Mouse (Mus musculus) heart, embryonic 11.5 days (tissue): Measurements from ENCODE around the gene Rasgef1a. TPM values are rescaled to one million over a fixed set of nuclear protein-coding genes. Genes with fewer than 3 reads are reported as not detected.

Source experiments
- ATAC-seq: fragments of 200-750 bp; cut with Nextera tagmentation; replicated peaks from 2 replicates; pipeline ENCODE4 v1.8.0; 2017; ENCODE audit warnings: moderate library complexity; ENCODE audit not compliant: insufficient number of reproducible peaks, low FRiP score, low TSS enrichment
- H3K27ac ChIP-seq: fragments of 300-500 bp; sonication (generic); 2 replicates; pipeline ENCODE4 v1.5.1; 2014; ENCODE audit warnings: mild to moderate bottlenecking, low read depth, low read length
- H3K27me3 ChIP-seq: fragments of 300-500 bp; sonication (generic); 2 replicates; pipeline ENCODE4 v1.6.1; 2014; ENCODE audit warnings: mild to moderate bottlenecking, low read length, mixed read lengths; ENCODE audit not compliant: control insufficient read depth, insufficient read depth
- H3K36me3 ChIP-seq: fragments of 300-500 bp; sonication (generic); 2 replicates; pipeline ENCODE4 v1.6.1; 2014; ENCODE audit warnings: mild to moderate bottlenecking, low read length, moderate library complexity, mixed read lengths; ENCODE audit not compliant: control insufficient read depth, insufficient read depth
- H3K4me1 ChIP-seq: fragments of 300-500 bp; sonication (generic); 2 replicates; pipeline ENCODE4 v1.6.1; 2014; ENCODE audit warnings: low read length; ENCODE audit not compliant: control insufficient read depth, insufficient read depth
- H3K4me2 ChIP-seq: fragments of 300-500 bp; sonication (generic); 2 replicates; pipeline ENCODE4 v1.6.1; 2014; ENCODE audit warnings: mild to moderate bottlenecking, moderate library complexity
- H3K4me3 ChIP-seq: fragments of 300-500 bp; sonication (generic); 2 replicates; pipeline ENCODE4 v1.5.1; 2014; ENCODE audit warnings: low read depth, low read length
- H3K9ac ChIP-seq: fragments of 300-500 bp; sonication (generic); 2 replicates; pipeline ENCODE4 v1.6.1; 2014; ENCODE audit warnings: mild to moderate bottlenecking, low read depth, low read length, moderate library complexity
- H3K9me3 ChIP-seq: fragments of 300-500 bp; sonication (generic); replicated peaks from 2 replicates; pipeline ENCODE4 v1.6.1; 2016; ENCODE audit warnings: low read length; ENCODE audit not compliant: control insufficient read depth
- WGBS: fragments of 180-500 bp; shearing (Covaris S2); extraction: QIAGEN DNeasy Blood & Tissue Kit; methylation state at CpG from one replicate; pipeline ENCODE4 v1.1.7; 2014; ENCODE audit not compliant: insufficient replicate concordance; 5-methylcytosine and 5-hydroxymethylcytosine counted together
- polyA plus RNA-seq: library from polyadenylated mRNA; unstranded; fragments of >200 nt; fragmentation: Nextera tagmentation; extraction: Ambion mirVana; gene quantifications from 2 replicates; pipeline ENCODE4 v1.2.1, GENCODE M21; 2014

Gene Rasgef1a
- polyA plus RNA-seq, 1 experiment from 2014 or later: 0.49 TPM

DNA sequence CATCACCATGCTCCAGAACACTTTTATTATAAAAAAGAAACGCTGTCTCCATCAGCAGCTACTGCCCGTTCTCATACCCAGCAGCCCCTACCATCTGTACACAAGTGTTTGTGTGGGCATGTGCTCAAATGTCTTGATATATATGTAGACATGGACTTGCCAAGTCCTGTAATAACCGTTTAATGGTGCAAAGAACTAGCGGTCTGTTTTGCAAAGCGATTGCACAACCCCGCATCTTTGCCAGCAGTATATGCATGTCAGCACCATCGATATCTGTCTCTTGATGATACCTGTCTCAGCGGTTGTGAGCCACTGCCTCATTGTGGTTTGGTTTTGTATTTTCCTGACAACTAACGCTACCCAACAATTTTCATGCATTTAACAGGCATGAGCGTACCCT lies 44.0 kb downstream of the Rasgef1a start:
- H3K4me2 ChIP-seq: no peak overlapping the region
- ATAC-seq: no peak
- peaks cover 13% of the 10 kb centered on the region for H3K4me1 ChIP-seq
- WGBS: 84% methylated on average over 10 of the region's 10 CpGs
- H3K9ac ChIP-seq: no peak overlapping the region
- no peaks in the 10 kb centered on the region for H3K36me3 ChIP-seq
- H3K27ac ChIP-seq: no peak overlapping the region
- H3K4me3 ChIP-seq: no peak overlapping the region
- no peaks in the 10 kb centered on the region for H3K9me3 ChIP-seq
- no peaks in the 10 kb centered on the region for H3K27me3 ChIP-seq

GRCm38 (mm10) chr6:118061266-118061665 lies 50.0 kb downstream of the Rasgef1a start:
- Histone ChIP-seq H3K4me1 (peaks cover 11% of the 10 kb centered on the region; the same call in 1 of the 2 replicates), H3K9me3 (no peaks in the 10 kb centered on the region), H3K27ac (no peak overlapping the region), H3K9ac (no peak overlapping the region), H3K4me2 (no peak overlapping the region), H3K4me3 (no peak overlapping the region), H3K36me3 (no peaks in the 10 kb centered on the region), H3K27me3 (peaks cover 10% of the 10 kb centered on the region; the same call in 1 of the 2 replicates)
- ATAC-seq: no peak
- WGBS: 87% methylated on average over 4 of the region's 4 CpGs

GRCm38 (mm10) chr6:118063266-118063665 lies 52.0 kb downstream of the Rasgef1a start:
- Histone ChIP-seq H3K27me3 (peaks cover 27% of the 10 kb centered on the region), H3K27ac (no peak overlapping the region), H3K4me1 (peaks cover 16% of the 10 kb centered on the region; the same call in 1 of the 2 replicates), H3K9ac (no peak overlapping the region), H3K4me2 (no peak overlapping the region), H3K36me3 (no peaks in the 10 kb centered on the region), H3K4me3 (no peak overlapping the region), H3K9me3 (no peaks in the 10 kb centered on the region)
- 64% methylated on average over 5 of the region's 5 CpGs for WGBS
- no peak for ATAC-seq

DNA sequence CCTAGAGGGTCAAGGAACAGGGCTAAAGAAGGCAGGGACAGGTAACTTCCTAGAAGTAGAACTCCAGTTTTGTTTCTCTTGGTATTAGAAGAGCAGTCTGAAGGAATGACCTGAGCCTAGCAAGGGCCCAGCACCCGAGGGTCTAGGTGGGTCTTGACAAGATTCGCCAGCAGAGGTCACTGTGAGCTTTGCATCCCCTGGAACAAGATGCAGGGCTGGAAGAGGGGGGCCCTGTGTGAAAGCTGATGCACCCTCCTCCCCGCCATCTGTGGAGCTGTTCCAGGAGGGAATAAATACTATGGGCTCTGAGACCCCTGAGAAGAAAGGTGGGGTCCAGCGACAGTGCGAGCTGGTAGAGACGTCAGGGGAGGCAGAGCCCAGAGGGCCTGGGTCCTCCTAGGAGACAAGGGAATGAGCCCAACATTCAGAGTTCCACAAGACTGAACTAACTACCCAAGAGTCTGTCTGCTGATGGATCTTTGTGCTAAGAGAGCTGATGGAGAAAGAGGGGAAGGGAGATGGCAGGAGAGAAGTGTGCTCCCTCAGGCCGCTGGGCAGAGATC lies 53.8 kb downstream of the Rasgef1a start:
- no peak overlapping the region for H3K9ac ChIP-seq
- no peaks in the 10 kb centered on the region for H3K36me3 ChIP-seq
- H3K4me3 ChIP-seq: no peak overlapping the region
- peaks cover 16% of the 10 kb centered on the region; the same call in 1 of the 2 replicates for H3K4me1 ChIP-seq
- H3K4me2 ChIP-seq: peak overlapping the region; percentile 92
- WGBS: 16% methylated on average over 7 of the region's 7 CpGs
- H3K9me3 ChIP-seq: no peaks in the 10 kb centered on the region
- ATAC-seq: no peak
- H3K27me3 ChIP-seq: peaks cover 31% of the 10 kb centered on the region
- H3K27ac ChIP-seq: no peak overlapping the region

DNA sequence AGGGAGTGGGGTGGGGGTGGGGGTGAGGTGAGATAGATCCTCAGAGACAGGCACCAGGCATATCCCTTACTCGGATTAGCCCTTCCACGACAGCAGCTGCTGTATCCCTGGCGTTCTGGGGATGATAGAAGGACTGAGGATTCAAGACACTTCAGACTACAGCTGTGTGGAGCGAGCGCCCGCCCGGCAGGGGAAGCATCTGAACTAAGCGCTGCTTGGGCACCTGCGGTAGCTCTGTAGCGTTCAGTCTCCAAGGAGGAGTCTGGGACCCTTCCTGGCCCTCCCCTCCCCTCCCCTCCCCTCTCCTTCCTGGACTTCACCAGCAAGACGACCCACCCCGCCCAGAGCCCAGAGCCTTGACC lies 54.6 kb downstream of the Rasgef1a start:
- under 1% methylated on average over 12 of the region's 12 CpGs for WGBS
- Histone ChIP-seq H3K4me1 (peaks cover 16% of the 10 kb centered on the region; the same call in 1 of the 2 replicates), H3K27ac (no peak overlapping the region), H3K4me3 (peak overlapping the region; percentile 54), H3K9ac (peak overlapping the region; percentile 60; the same call in 1 of the 2 replicates), H3K27me3 (peaks cover 31% of the 10 kb centered on the region), H3K4me2 (peak overlapping the region; percentile 92), H3K9me3 (no peaks in the 10 kb centered on the region), H3K36me3 (no peaks in the 10 kb centered on the region)
- peak; percentile 23; the same call in 1 of the 2 replicates for ATAC-seq

DNA sequence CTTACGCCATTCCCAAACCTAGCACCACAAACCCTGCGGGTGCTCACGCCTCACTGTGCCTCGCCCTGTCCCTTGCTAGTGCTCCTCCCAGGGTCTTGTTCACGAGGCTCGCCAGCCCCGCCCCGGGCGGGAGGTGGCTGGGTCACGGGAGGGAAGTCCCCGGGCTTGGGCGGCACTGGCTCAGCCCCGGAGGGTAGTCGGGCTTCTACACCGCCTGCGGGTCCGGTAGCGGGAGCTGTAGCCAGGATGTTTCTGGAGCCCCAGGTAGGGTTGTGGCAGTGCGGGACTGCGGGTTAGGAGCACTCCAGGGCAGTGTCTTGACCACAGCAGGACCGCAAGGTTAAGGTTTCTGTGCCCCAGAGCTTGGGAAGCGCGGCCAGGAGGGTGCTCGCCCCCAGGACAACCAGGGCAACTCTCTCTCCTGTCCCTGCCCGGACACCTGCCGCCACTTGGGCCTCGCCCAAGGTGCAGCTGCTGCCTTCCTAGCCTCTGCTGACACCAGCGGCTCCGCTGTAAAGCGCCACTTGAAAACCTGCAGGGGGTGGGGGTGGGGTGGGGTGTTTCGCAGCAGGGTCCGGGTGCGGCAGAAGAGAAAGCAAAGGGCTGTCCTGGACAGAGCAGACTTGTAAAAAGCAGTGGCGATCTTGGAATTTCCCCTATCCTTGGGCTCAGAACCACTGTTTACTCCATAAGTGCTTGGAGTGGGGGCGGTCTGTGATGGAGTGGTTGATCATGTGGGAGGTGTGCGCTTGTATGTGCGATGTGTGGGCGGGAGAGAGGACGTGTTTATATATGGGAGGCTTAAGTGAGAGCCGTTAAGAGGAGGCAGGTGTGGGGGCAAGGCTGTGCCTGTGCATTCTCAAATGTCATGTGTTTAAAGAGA lies 55.2 kb downstream of the Rasgef1a start:
- WGBS: 3% methylated on average over 40 of the region's 40 CpGs
- Histone ChIP-seq H3K27ac (no peak overlapping the region), H3K27me3 (peaks cover 31% of the 10 kb centered on the region), H3K36me3 (no peaks in the 10 kb centered on the region), H3K4me1 (peaks cover 16% of the 10 kb centered on the region; the same call in 1 of the 2 replicates), H3K9ac (peak overlapping the region; percentile 60), H3K4me2 (peak overlapping the region; percentile 92), H3K4me3 (peak overlapping the region; percentile 54), H3K9me3 (no peaks in the 10 kb centered on the region)
- ATAC-seq: peak; percentile 49; the same call in 1 of the 2 replicates

GRCm38 (mm10) chr6:118067720-118068119 lies 56.5 kb downstream of the Rasgef1a start:
- ATAC-seq: no peak
- 67% methylated on average over 7 of the region's 7 CpGs for WGBS

DNA sequence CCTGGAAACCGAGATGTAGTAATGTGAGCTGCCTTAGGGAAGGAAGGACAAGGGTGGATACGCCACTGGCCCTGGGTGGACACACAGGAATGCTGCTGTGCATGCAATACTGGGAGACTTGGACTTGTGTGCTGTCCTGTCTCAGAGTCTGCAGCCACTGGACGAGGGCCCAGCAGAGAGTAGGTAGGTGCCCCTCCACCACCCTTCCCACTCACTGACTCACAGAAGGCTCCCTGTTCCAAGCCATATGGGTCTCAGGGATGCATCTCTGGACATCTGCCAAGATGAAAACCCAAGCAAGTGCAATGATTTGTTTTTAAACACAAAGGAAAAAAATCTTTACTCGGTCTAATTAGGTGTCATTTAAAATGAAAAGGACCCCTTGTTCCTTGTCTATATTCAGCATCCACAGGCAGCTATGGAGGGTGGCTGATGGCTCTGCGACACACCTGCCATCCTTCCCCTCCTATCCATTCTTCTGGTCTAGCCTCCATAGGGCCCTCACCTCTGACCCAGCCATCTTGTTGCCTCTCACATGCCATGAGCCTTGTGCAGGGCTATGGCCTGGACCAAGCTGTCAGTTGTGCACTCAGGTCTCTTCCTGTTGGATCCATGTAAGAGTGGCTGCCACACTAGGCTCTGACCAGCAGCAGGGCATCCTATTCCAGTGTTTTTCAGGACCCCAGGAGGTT lies 59.2 kb downstream of the Rasgef1a start:
- Histone ChIP-seq H3K36me3 (no peaks in the 10 kb centered on the region), H3K27ac (no peak overlapping the region), H3K9ac (no peak overlapping the region), H3K4me1 (peaks cover 22% of the 10 kb centered on the region), H3K9me3 (no peaks in the 10 kb centered on the region), H3K4me3 (no peak overlapping the region), H3K27me3 (peaks cover 26% of the 10 kb centered on the region), H3K4me2 (no peak overlapping the region)
- WGBS: 73% methylated on average over 5 of the region's 5 CpGs
- ATAC-seq: no peak

More at GRCm38 (mm10) chr6:118067720-118068119, 56.5 kb downstream of the Rasgef1a start:
- Histone ChIP-seq H3K4me1 (peaks cover 16% of the 10 kb centered on the region; the same call in 1 of the 2 replicates), H3K4me3 (no peak overlapping the region), H3K36me3 (no peaks in the 10 kb centered on the region), H3K27ac (no peak overlapping the region), H3K27me3 (peaks cover 31% of the 10 kb centered on the region), H3K9me3 (no peaks in the 10 kb centered on the region), H3K4me2 (no peak overlapping the region), H3K9ac (no peak overlapping the region)
